Mouse (Mus musculus) kidney, postnatal 0 days (tissue): Measurements from ENCODE around the gene Hba-a1. TPM values are rescaled to one million over a fixed set of nuclear protein-coding genes. Genes with fewer than 3 reads are reported as not detected.

Experiments used
- ATAC-seq: fragments of 200-750 bp; cut with Nextera tagmentation; replicated peaks from 2 replicates; pipeline ENCODE4 v1.8.0; 2017; ENCODE audit warnings: low read depth, moderate number of reproducible peaks, moderate TSS enrichment, moderate library complexity; ENCODE audit not compliant: low FRiP score
- DNase-seq: peaks from one replicate; pipeline ENCODE4 v3.0.0-alpha.2; 2016; ENCODE audit warnings: low spot score
- H3K27ac ChIP-seq: fragments of 300-500 bp; sonication (generic); 2 replicates; pipeline ENCODE4 v1.5.1; 2014; ENCODE audit warnings: mild to moderate bottlenecking
- H3K27me3 ChIP-seq: fragments of 300-500 bp; sonication (generic); 2 replicates; pipeline ENCODE4 v1.6.1; 2014; ENCODE audit warnings: low read length, mixed read lengths; ENCODE audit not compliant: insufficient read depth
- H3K36me3 ChIP-seq: fragments of 300-500 bp; sonication (generic); 2 replicates; pipeline ENCODE4 v1.6.1; 2014; ENCODE audit warnings: low read length, mixed read lengths; ENCODE audit not compliant: insufficient read depth
- H3K4me1 ChIP-seq: fragments of 300-500 bp; sonication (generic); replicated peaks from 2 replicates; pipeline ENCODE4 v1.6.1; 2014; ENCODE audit warnings: antibody characterized with exemption, low read length, mixed read lengths; ENCODE audit not compliant: insufficient read depth
- H3K4me2 ChIP-seq: fragments of 300-500 bp; sonication (generic); 2 replicates; pipeline ENCODE4 v1.6.1; 2014; ENCODE audit warnings: mild to moderate bottlenecking, low read length, moderate library complexity, mixed read lengths
- H3K4me3 ChIP-seq: fragments of 300-500 bp; sonication (generic); replicated peaks from 2 replicates; pipeline ENCODE4 v1.5.1; 2014; ENCODE audit warnings: low read depth, low read length
- H3K9ac ChIP-seq: fragments of 300-500 bp; sonication (generic); 2 replicates; pipeline ENCODE4 v1.6.1; 2014; ENCODE audit warnings: low read depth, low read length
- H3K9me3 ChIP-seq: fragments of 300-500 bp; sonication (generic); replicated peaks from 2 replicates; pipeline ENCODE4 v1.6.1; 2016; ENCODE audit warnings: low read length, inconsistent platforms, mixed read lengths
- CTCF ChIP-seq: IDR thresholded peaks from 2 replicates; pipeline ENCODE4 v1.5.1; 2016; ENCODE audit warnings: antibody characterized with exemption, low read depth, mild to moderate bottlenecking, moderate library complexity
- WGBS: fragments of 180-500 bp; shearing (Covaris S2); extraction: QIAGEN DNeasy Blood & Tissue Kit; methylation state at CpG from one replicate; pipeline ENCODE4 v1.1.7; 2014; 5-methylcytosine and 5-hydroxymethylcytosine counted together
- polyA plus RNA-seq: library from polyadenylated mRNA; unstranded; fragments of >200 nt; fragmentation: Nextera tagmentation; extraction: Ambion mirVana; gene quantifications from 2 replicates; pipeline ENCODE4 v1.2.1, GENCODE M21; 2015

The Hba-a1 gene
- polyA plus RNA-seq, 1 experiment from 2014 or later: 1,027 TPM

DNA sequence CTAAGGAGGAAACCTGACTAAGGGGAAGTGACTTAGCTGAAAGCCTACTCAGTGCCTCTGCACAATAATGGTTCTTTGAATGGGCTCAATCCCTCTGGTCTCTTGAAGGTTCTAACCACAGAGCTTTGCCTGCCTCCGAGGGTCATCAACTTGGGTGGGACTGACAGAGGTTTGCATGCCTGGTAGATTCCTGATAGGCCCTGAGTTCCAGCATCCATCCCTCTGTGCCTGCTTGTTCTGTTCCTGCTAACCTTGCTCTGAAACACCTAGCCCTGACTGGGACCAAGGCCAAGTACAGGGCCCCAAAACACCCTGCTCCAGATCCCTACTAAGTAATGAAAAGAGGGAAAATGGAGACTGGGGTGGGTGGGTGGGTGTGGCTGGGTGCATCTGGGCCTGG is 20.1 kb downstream of the Hba-a1 start:
- no peak for DNase-seq
- Histone ChIP-seq H3K27me3 (no peaks in the 10 kb centered on the region), H3K4me2 (no peak overlapping the region), H3K27ac (no peak overlapping the region), H3K9ac (no peak overlapping the region), H3K9me3 (no peaks in the 10 kb centered on the region), H3K36me3 (no peaks in the 10 kb centered on the region), H3K4me1 (no peaks in the 10 kb centered on the region), H3K4me3 (no peak overlapping the region)
- no peak for TF ChIP-seq CTCF
- no peak for ATAC-seq
- 86% methylated on average over 1 of the region's 1 CpGs for WGBS

DNA sequence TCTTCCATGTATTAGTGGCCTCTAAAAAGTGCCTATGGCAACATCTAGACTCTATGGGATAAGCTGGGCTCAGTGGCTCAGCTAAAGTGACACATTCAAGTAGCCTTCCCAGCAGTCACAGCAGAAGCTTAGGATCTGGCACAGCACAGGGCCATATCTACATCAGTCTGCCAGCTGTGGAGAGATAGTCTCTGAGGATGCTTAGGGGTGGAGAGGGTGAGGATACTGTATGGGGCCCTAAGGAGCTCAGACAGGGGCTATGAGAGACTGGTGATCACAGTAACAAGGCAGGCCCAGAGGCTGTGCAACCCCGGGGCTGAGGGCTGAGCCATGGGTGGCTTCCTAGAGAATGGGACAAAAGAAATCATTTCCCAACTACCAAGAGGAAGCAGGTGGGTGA is 23.7 kb downstream of the Hba-a1 start:
- Histone ChIP-seq H3K27ac (no peak overlapping the region), H3K9me3 (no peaks in the 10 kb centered on the region), H3K27me3 (no peaks in the 10 kb centered on the region), H3K4me3 (no peak overlapping the region), H3K9ac (no peak overlapping the region), H3K4me1 (peaks cover 6% of the 10 kb centered on the region; the same call in 1 of the 2 replicates), H3K4me2 (no peak overlapping the region), H3K36me3 (no peaks in the 10 kb centered on the region)
- TF ChIP-seq CTCF: no peak
- WGBS: 83% methylated on average over 1 of the region's 1 CpGs
- ATAC-seq (no peak), DNase-seq (no peak)

DNA sequence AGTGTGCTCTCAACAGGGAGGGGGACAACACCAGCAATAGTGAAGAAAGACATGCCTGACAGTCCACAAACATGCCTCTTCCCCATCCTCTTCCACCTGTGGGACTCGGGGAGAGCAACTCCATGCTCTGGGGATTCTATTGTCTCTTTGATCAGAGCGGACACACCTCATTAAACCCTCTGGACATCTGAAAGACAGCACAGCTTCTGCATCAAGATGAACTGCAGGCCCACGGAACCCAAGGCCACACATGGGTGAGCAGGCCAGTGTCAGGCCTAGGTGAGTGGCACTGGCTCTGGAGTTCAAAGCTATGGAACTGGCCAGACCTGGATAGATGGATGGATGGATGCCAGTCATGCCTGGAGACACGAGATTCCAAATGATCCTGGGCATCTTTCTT is 26.1 kb downstream of the Hba-a1 start:
- H3K9me3 ChIP-seq: no peaks in the 10 kb centered on the region
- no peak for TF ChIP-seq CTCF
- DNase-seq (peak; percentile 18), ATAC-seq (no peak; the same call in 1 of the 2 replicates)
- no peak overlapping the region for H3K9ac ChIP-seq
- no peak overlapping the region for H3K4me3 ChIP-seq
- H3K27me3 ChIP-seq: no peaks in the 10 kb centered on the region
- H3K27ac ChIP-seq: no peak overlapping the region
- 26% methylated on average over 4 of the region's 4 CpGs for WGBS
- no peak overlapping the region for H3K4me2 ChIP-seq
- peaks cover 6% of the 10 kb centered on the region; the same call in 1 of the 2 replicates for H3K4me1 ChIP-seq
- H3K36me3 ChIP-seq: no peaks in the 10 kb centered on the region

DNA sequence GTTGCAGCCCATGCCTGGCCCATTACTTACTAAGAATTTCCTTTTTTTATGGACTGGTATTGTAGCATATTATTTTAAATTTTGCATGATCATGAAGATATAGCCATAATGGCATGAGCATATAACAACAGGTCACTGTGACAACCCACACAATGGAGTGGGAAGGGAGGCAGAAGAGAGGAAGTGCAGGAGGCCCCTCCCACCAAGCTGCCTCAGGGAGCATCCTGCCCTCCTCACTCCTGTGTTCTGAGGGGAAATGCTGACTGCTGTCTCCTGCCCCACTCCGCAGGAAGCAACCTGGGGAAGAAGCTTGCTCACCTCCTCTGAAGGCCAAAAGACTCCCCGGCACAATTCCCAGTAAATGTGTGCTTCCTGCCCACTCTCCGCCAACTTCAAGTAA is 26.6 kb downstream of the Hba-a1 start:
- ATAC-seq (no peak), DNase-seq (no peak)
- no peak overlapping the region for H3K4me3 ChIP-seq
- H3K4me1 ChIP-seq: peaks cover 6% of the 10 kb centered on the region; the same call in 1 of the 2 replicates
- no peaks in the 10 kb centered on the region for H3K9me3 ChIP-seq
- no peak overlapping the region for H3K9ac ChIP-seq
- 60% methylated on average over 3 of the region's 3 CpGs for WGBS
- H3K27me3 ChIP-seq: no peaks in the 10 kb centered on the region
- H3K4me2 ChIP-seq: no peak overlapping the region
- TF ChIP-seq CTCF: no peak
- H3K36me3 ChIP-seq: no peaks in the 10 kb centered on the region
- no peak overlapping the region for H3K27ac ChIP-seq

GRCm38 (mm10) chr11:32316009-32316408 is 32.7 kb downstream of the Hba-a1 start:
- ATAC-seq (no peak), DNase-seq (no peak)
- no peak for TF ChIP-seq CTCF
- Histone ChIP-seq H3K27ac (no peak overlapping the region), H3K9me3 (no peaks in the 10 kb centered on the region), H3K9ac (no peak overlapping the region), H3K4me1 (no peaks in the 10 kb centered on the region), H3K27me3 (no peaks in the 10 kb centered on the region), H3K36me3 (no peaks in the 10 kb centered on the region), H3K4me2 (no peak overlapping the region), H3K4me3 (no peak overlapping the region)
- WGBS: 87% methylated on average over 3 of the region's 3 CpGs

- WGBS: 70% methylated on average over 11 of the region's 11 CpGs
- ATAC-seq (0 out of 2 replicates have a peak, but pooled peaks have one; percentile 33), DNase-seq (no peak)
- Histone ChIP-seq H3K27ac (no peak overlapping the region), H3K9ac (no peak overlapping the region), H3K36me3 (no peaks in the 10 kb centered on the region), H3K4me3 (no peak overlapping the region), H3K9me3 (no peaks in the 10 kb centered on the region), H3K27me3 (no peaks in the 10 kb centered on the region), H3K4me2 (no peak overlapping the region), H3K4me1 (no peaks in the 10 kb centered on the region)
- no peak for TF ChIP-seq CTCF
Measured at GRCm38 (mm10) chr11:32320507-32321195, 37.3 kb downstream of the Hba-a1 start.

GRCm38 (mm10) chr11:32321196-32321565 is 37.9 kb downstream of the Hba-a1 start:
- ATAC-seq: peak; percentile 52; the same call in 1 of the 2 replicates
- no peaks in the 10 kb centered on the region for H3K4me1 ChIP-seq
- H3K27ac ChIP-seq: no peak overlapping the region
- H3K4me3 ChIP-seq: no peak overlapping the region
- peak; percentile 99 for TF ChIP-seq CTCF
- DNase-seq: peak; percentile 90
- H3K9ac ChIP-seq: no peak overlapping the region
- no peaks in the 10 kb centered on the region for H3K36me3 ChIP-seq
- WGBS: 36% methylated on average over 8 of the region's 8 CpGs
- no peak overlapping the region for H3K4me2 ChIP-seq
- no peaks in the 10 kb centered on the region for H3K27me3 ChIP-seq
- H3K9me3 ChIP-seq: no peaks in the 10 kb centered on the region
